Mouse (Mus musculus) lung, postnatal 0 days (tissue): ENCODE measurements at regions not wholly inside any gene's neighbourhood (a gene's known extent, or its start where the extent isn't known, plus 50 kb on each side); places are given as distances from the start of the nearest gene placed in this dataset.

Source experiments
- ATAC-seq: fragments of 200-750 bp; cut with Nextera tagmentation; 2 replicates; pipeline ENCODE4 v1.8.0; 2017; ENCODE audit warnings: moderate library complexity
- DNase-seq: peaks from one replicate; pipeline ENCODE4 v3.0.0-alpha.2; 2016; ENCODE audit warnings: low spot score
- H3K27ac ChIP-seq: fragments of 300-500 bp; sonication (generic); 2 replicates; pipeline ENCODE4 v1.5.1; 2014; ENCODE audit warnings: antibody characterized with exemption, mild to moderate bottlenecking, low read length, mixed read lengths
- H3K27me3 ChIP-seq: fragments of 300-500 bp; sonication (generic); replicated peaks from 2 replicates; pipeline ENCODE4 v1.6.1; 2014; ENCODE audit warnings: low read length, mixed read lengths; ENCODE audit not compliant: insufficient read depth
- H3K36me3 ChIP-seq: fragments of 300-500 bp; sonication (generic); 2 replicates; pipeline ENCODE4 v1.6.1; 2014; ENCODE audit warnings: low read length, mixed read lengths; ENCODE audit not compliant: insufficient read depth
- H3K4me1 ChIP-seq: fragments of 300-500 bp; sonication (generic); 2 replicates; pipeline ENCODE4 v1.6.1; 2014; ENCODE audit warnings: antibody characterized with exemption, low read depth, low read length, mixed read lengths; ENCODE audit not compliant: insufficient read depth
- H3K4me2 ChIP-seq: fragments of 300-500 bp; sonication (generic); replicated peaks from 2 replicates; pipeline ENCODE4 v1.6.1; 2014; ENCODE audit warnings: low read depth, mild to moderate bottlenecking, low read length, moderate library complexity, mixed read lengths
- H3K4me3 ChIP-seq: fragments of 300-500 bp; sonication (generic); 2 replicates; pipeline ENCODE4 v1.5.1; 2014; ENCODE audit warnings: low read depth, low read length
- H3K9ac ChIP-seq: fragments of 300-500 bp; sonication (generic); replicated peaks from 2 replicates; pipeline ENCODE4 v1.6.1; 2014; ENCODE audit warnings: low read depth, mild to moderate bottlenecking
- H3K9me3 ChIP-seq: fragments of 300-500 bp; sonication (generic); 2 replicates; pipeline ENCODE4 v1.6.1; 2016; ENCODE audit warnings: low read length, mixed read lengths
- CTCF ChIP-seq: IDR thresholded peaks from 2 replicates; pipeline ENCODE4 v1.5.1; 2016; ENCODE audit warnings: antibody characterized with exemption, mild to moderate bottlenecking
- EP300 ChIP-seq: IDR thresholded peaks from 2 replicates; pipeline ENCODE4 v1.6.1; 2016; ENCODE audit warnings: antibody characterized with exemption, mild to moderate bottlenecking, control low read depth
- WGBS: fragments of 180-500 bp; shearing (Covaris S2); extraction: QIAGEN DNeasy Blood & Tissue Kit; methylation state at CpG from one replicate; pipeline ENCODE4 v1.1.7; 2014; 5-methylcytosine and 5-hydroxymethylcytosine counted together

- no peak for DNase-seq
- 30% methylated on average over 1 of the region's 1 CpGs for WGBS
Measured at GRCm38 (mm10) chr3:20822226-20822625, 455.2 kb upstream of the Agtr1b start.

GRCm38 (mm10) chr3:20821712-20822111 lies 454.7 kb upstream of the Agtr1b start:
- H3K9me3 ChIP-seq: no peaks in the 10 kb centered on the region
- DNase-seq: no peak
- no peaks in the 10 kb centered on the region for H3K36me3 ChIP-seq
- no peak overlapping the region for H3K9ac ChIP-seq
- ATAC-seq: no peak
- no peak overlapping the region for H3K4me2 ChIP-seq
- no peaks in the 10 kb centered on the region for H3K27me3 ChIP-seq
- WGBS: 54% methylated on average over 4 of the region's 4 CpGs
- H3K4me3 ChIP-seq: no peak overlapping the region
- no peaks in the 10 kb centered on the region for H3K4me1 ChIP-seq
- no peak overlapping the region for H3K27ac ChIP-seq
- no peak for TF ChIP-seq EP300
- no peak for TF ChIP-seq CTCF

More at GRCm38 (mm10) chr3:20822226-20822625, 455.2 kb upstream of the Agtr1b start:
- Histone ChIP-seq H3K36me3 (no peaks in the 10 kb centered on the region), H3K9me3 (no peaks in the 10 kb centered on the region), H3K27me3 (no peaks in the 10 kb centered on the region), H3K4me1 (no peaks in the 10 kb centered on the region), H3K4me2 (no peak overlapping the region), H3K27ac (no peak overlapping the region), H3K4me3 (no peak overlapping the region), H3K9ac (no peak overlapping the region)
- ATAC-seq: no peak
- no peak for TF ChIP-seq EP300
- TF ChIP-seq CTCF: no peak

DNA sequence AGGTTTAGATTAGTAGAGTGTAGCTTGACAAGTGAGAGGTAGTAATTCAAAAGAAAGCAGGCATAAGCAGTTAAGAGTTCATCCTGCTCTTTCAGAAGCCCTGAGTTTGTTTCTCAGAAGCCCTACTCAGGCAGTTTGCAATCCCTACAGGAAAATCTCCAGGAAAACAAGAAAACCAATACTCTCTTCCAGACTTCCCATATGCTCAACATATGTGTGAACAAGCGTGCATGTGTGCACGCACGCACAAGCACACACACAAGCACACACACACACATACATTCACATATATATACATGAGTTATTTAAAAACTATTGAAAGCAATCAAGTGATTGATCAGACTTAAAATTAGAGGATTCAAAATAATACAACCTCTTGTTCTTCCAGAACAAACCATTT lies 453.1 kb upstream of the Agtr1b start:
- no peak for TF ChIP-seq CTCF
- no peak for TF ChIP-seq EP300
- Histone ChIP-seq H3K4me2 (no peak overlapping the region), H3K36me3 (no peaks in the 10 kb centered on the region), H3K27ac (no peak overlapping the region), H3K4me3 (no peak overlapping the region), H3K9me3 (no peaks in the 10 kb centered on the region), H3K4me1 (no peaks in the 10 kb centered on the region), H3K27me3 (no peaks in the 10 kb centered on the region), H3K9ac (no peak overlapping the region)
- WGBS: 92% methylated on average over 3 of the region's 3 CpGs
- ATAC-seq: no peak
- DNase-seq: no peak

DNA sequence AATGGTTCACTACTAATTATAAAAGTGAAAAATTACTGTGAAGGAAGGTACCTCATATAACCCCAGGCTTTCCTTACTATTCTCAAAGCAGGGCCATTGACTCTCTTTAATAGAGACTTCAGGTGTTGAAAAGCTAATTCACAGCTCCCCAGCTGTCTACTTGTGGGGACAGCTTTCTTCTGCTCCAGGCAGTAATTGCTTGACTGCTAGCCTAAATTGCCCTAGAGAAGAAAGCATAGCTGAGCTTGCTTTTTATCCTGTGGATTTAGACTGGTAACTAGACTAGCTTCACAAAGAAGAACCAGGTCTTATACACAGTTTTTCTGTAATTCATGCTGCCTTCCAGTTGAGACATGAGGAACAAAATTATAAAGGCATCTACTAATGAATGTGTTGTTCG lies 452.6 kb upstream of the Agtr1b start:
- no peaks in the 10 kb centered on the region for H3K4me1 ChIP-seq
- H3K36me3 ChIP-seq: no peaks in the 10 kb centered on the region
- TF ChIP-seq EP300: no peak
- no peak for TF ChIP-seq CTCF
- H3K4me3 ChIP-seq: no peak overlapping the region
- no peak overlapping the region for H3K9ac ChIP-seq
- H3K4me2 ChIP-seq: no peak overlapping the region
- 66% methylated on average over 1 of the region's 1 CpGs for WGBS
- DNase-seq: no peak
- no peak overlapping the region for H3K27ac ChIP-seq
- H3K27me3 ChIP-seq: no peaks in the 10 kb centered on the region
- H3K9me3 ChIP-seq: no peaks in the 10 kb centered on the region
- ATAC-seq: no peak

DNA sequence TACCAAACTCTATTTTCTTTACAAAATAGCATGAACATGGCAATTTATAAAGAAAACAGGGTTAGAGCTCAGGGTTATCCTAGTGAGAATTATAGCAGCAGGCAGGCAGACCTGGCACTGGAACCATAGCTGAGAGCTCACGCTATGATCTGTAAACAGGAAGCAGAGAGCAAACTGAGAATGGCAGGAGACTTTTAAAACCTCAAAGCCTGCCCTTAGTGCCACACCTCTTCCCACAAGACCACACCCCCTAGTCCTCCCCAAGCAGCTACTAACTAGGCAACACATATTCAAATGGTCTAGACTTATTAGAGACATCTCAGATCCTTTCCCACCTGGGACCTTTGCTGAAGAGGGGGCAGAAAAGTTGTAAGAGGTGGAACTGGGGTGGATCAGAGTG lies 449.6 kb upstream of the Agtr1b start:
- Histone ChIP-seq H3K9ac (no peak overlapping the region), H3K36me3 (no peaks in the 10 kb centered on the region), H3K27me3 (no peaks in the 10 kb centered on the region), H3K27ac (no peak overlapping the region), H3K4me3 (no peak overlapping the region), H3K9me3 (no peaks in the 10 kb centered on the region), H3K4me2 (no peak overlapping the region), H3K4me1 (no peaks in the 10 kb centered on the region)
- ATAC-seq (no peak), DNase-seq (no peak)
- WGBS: 13% methylated on average over 1 of the region's 1 CpGs
- TF ChIP-seq CTCF (no peak), EP300 (no peak)

DNA sequence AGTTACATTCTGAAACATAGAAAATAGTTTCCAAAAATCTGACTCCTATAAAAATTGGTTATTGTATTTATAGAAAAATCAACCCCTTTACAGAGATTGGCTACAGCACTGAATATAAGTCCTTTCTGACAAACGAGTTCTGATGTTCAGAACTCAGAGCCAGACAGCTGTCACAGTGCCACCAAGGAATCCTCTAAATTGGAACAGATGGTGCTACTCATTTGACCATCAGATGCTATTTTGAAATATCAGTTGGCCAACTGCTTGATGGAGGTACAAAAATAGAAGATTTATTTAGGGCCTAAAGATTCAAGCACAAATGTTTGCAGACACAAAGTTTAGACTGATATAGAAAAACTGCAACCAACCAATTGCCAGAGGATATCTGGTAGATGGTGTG lies 427.3 kb upstream of the Agtr1b start:
- Histone ChIP-seq H3K9ac (no peak overlapping the region), H3K36me3 (no peaks in the 10 kb centered on the region), H3K27ac (no peak overlapping the region), H3K27me3 (no peaks in the 10 kb centered on the region), H3K4me1 (no peaks in the 10 kb centered on the region), H3K4me3 (no peak overlapping the region), H3K9me3 (no peaks in the 10 kb centered on the region), H3K4me2 (no peak overlapping the region)
- 50% methylated on average over 1 of the region's 1 CpGs for WGBS
- TF ChIP-seq EP300 (no peak), CTCF (no peak)
- ATAC-seq: no peak
- no peak for DNase-seq

DNA sequence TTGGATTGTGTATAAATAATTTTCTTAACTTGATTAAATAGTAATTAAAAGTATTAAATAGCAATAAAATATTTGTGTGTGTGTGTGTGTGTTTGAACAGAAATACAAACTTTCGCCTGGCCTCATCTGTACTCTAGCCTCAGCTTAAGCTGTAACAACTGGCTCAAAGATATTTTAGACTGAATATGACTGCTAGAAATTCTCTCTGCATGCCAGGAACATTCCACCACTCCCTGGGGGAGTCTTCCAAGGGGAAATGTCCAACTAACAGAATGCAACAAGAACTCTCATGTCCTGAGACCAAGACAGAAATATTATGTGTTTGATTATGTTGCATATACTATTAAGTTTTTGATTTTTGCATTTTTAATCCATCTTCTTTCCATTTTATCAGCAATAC lies 425.5 kb upstream of the Agtr1b start:
- ATAC-seq (no peak), DNase-seq (peak; percentile 44)
- no peak overlapping the region for H3K27ac ChIP-seq
- no peaks in the 10 kb centered on the region for H3K36me3 ChIP-seq
- no peak overlapping the region for H3K9ac ChIP-seq
- H3K9me3 ChIP-seq: no peaks in the 10 kb centered on the region
- no peaks in the 10 kb centered on the region for H3K4me1 ChIP-seq
- TF ChIP-seq CTCF: no peak
- TF ChIP-seq EP300: no peak
- H3K4me3 ChIP-seq: no peak overlapping the region
- H3K4me2 ChIP-seq: no peak overlapping the region
- 48% methylated on average over 1 of the region's 1 CpGs for WGBS
- no peaks in the 10 kb centered on the region for H3K27me3 ChIP-seq
